Comparison of ENCODE assay signal across 11 mouse cellular contexts in genomic region chr17:56408965-56409625, GRCm38 (mm10).
DNase-seq lines count a peak whose midpoint lies in the region; ATAC-seq lines count a peak whose summit lies in the region.
"Had no signal": no experiment of that assay in that cellular context is flagged by ENCODE, and none has a peak within 500 bp of the region (broad histone marks: within the 10 kb centered on the region; RNA-seq: fewer than 3 reads in every experiment).

No protein-coding gene starts in this region.

- no peak for ATAC-seq in hindbrain, embryonic 15.5 days (ENCODE audit: low FRiP score, low read depth)
- ATAC-seq in neural tube, embryonic 15.5 days (ENCODE audit: low FRiP score): peak; percentile 7; the same call in 1 of the 2 replicates
- ATAC-seq: liver, embryonic 12.5 days had no signal

- H3K9me3 ChIP-seq in hindbrain, embryonic 15.5 days: no peaks in the 10 kb centered on the region
- H3K9me3 ChIP-seq in neural tube, embryonic 15.5 days (replicated peaks): no peaks in the 10 kb centered on the region
- H3K9me3 ChIP-seq: G1E; liver, embryonic 12.5 days had no signal

- intact Hi-C loops in left cerebral cortex, postnatal 14 days (cut with DNase I): no loop called here
- intact Hi-C loops in left cerebral cortex, postnatal 4 days (cut with DNase I): no loop called here

- H3K36me3 ChIP-seq in hindbrain, embryonic 15.5 days: peaks cover 35% of the 10 kb centered on the region
- peaks cover 46% of the 10 kb centered on the region for H3K36me3 ChIP-seq in neural tube, embryonic 15.5 days

- H3K9ac ChIP-seq in hindbrain, embryonic 15.5 days: no peak overlapping the region
- H3K9ac ChIP-seq in neural tube, embryonic 15.5 days (replicated peaks): no peak overlapping the region
- H3K9ac ChIP-seq: liver, embryonic 12.5 days had no signal

- WGBS in hindbrain, embryonic 15.5 days: 31% methylated on average over 13 of the region's 13 CpGs
- 34% methylated on average over 13 of the region's 13 CpGs for WGBS in neural tube, embryonic 15.5 days

- no peak overlapping the region for H3K4me2 ChIP-seq in hindbrain, embryonic 15.5 days
- H3K4me2 ChIP-seq in neural tube, embryonic 15.5 days: no peak overlapping the region
- H3K4me2 ChIP-seq: liver, embryonic 12.5 days had no signal

- H3K27me3 ChIP-seq in hindbrain, embryonic 15.5 days: no peaks in the 10 kb centered on the region
- H3K27me3 ChIP-seq in neural tube, embryonic 15.5 days (replicated peaks): no peaks in the 10 kb centered on the region
- H3K27me3 ChIP-seq: liver, embryonic 12.5 days had no signal

- no peak overlapping the region for H3K4me3 ChIP-seq in hindbrain, embryonic 15.5 days
- H3K4me3 ChIP-seq in neural tube, embryonic 15.5 days (replicated peaks): no peak overlapping the region
- H3K4me3 ChIP-seq: liver, embryonic 12.5 days had no signal

- peak overlapping the region; percentile 66 for H3K27ac ChIP-seq in hindbrain, embryonic 15.5 days (replicated peaks)
- H3K27ac ChIP-seq in neural tube, embryonic 15.5 days (replicated peaks): peak overlapping the region; percentile 45; the same call in 1 of the 2 replicates
- H3K27ac ChIP-seq: liver, embryonic 12.5 days had no signal

- DNase-seq in cerebellum, postnatal 14 days: peak; percentile 42 to 54
- DNase-seq in cerebellum, adult 8-10 months: no peak
- peak; percentile 38 to 49 for DNase-seq in left cerebral cortex, postnatal 14 days (ENCODE audit: low spot score in 2 of 2)
- DNase-seq in left cerebral cortex, postnatal 4 days: no peak
- DNase-seq in cerebellum, postnatal 10 days: no peak
- no peak for DNase-seq in lung, postnatal 25 days (ENCODE audit: low spot score)
- DNase-seq: heart, postnatal 36 days had no signal

- peaks cover 40% of the 10 kb centered on the region for H3K4me1 ChIP-seq in hindbrain, embryonic 15.5 days (replicated peaks)
- peaks cover 35% of the 10 kb centered on the region for H3K4me1 ChIP-seq in neural tube, embryonic 15.5 days

Comparison
In these comparisons a context has a peak if more than half of its experiments do, and no peak if none do; other contexts are left out.
1. DNase-seq: peak in cerebellum, postnatal 14 days (2 of 2) and left cerebral cortex, postnatal 14 days (2 of 2); none in cerebellum, adult 8-10 months (single experiment), left cerebral cortex, postnatal 4 days (single experiment), cerebellum, postnatal 10 days (0 of 2) and lung, postnatal 25 days (single experiment).